Mouse (Mus musculus) thymus, postnatal 4 days (tissue): Measurements from ENCODE around the gene Clps.

Experiments
- DNase-seq: peaks from one replicate; pipeline ENCODE4 v3.0.0; 2021

The Clps gene

DNA sequence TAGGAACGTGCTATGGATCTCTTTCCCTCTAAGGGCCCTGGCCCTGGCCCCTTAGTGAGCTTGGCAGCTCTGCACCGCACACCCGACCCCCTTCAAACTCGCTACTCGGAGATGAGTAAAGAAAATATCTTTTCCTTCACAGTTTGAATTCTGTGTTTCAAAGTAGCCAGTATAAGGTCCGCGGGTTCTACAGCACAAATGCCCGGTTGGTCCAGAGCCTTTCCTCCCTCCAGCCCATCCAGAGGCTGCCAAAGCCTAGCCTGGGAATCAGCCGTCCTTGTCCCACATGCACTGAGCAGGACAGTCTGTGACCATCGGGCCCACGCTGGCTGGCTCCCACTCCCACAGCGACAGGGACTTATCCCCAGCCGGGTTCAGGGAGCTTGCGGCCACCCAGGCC, 11.5 kb downstream of the Clps start, which contains the start of gene Clpsl2:
Gene Clpsl2 (plus strand): TSS at position 301 of the 400 bp plus-strand sequence.
- no peak for DNase-seq

DNA sequence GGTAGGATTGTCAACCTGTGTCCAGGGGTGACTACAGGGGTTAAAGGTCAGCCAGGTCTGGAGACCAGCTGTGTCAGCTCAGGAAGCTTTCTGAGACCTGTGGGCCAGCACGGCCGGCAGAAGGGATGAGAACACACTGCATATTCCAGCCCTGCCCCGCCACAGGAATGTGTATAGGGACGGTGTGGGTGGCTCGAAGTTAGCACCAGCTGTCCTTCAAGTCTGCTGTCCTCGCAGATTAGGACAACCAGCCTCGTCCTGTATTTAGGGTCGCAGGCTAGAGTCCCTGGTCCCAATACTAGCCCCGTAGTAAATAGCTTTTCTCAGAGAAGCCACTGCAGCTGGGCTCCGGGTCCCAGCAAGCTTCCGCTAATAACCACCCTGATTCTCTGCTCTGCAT, 12.0 kb downstream of the Clps start:
- DNase-seq = no peak

DNA sequence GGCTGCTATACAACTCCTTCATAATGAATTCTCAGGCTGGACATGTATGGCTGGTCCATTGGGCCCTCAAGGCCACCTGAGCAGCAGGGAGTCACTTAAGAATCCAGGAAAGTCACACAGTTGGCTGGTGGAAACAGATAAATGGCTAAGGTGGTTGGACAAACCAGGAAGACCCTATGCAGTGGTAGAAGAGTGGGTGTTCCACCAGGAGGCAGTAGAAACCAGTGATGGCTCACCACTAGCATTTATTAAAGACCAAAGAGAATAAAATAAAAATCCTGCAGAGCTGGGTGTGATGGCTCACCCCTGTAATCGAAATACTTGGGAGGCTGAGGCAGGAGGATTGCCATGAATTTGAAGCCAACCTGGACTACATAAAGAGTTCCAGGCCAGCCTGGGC, 13.6 kb downstream of the Clps start:
- DNase-seq = peak; percentile 62

DNA sequence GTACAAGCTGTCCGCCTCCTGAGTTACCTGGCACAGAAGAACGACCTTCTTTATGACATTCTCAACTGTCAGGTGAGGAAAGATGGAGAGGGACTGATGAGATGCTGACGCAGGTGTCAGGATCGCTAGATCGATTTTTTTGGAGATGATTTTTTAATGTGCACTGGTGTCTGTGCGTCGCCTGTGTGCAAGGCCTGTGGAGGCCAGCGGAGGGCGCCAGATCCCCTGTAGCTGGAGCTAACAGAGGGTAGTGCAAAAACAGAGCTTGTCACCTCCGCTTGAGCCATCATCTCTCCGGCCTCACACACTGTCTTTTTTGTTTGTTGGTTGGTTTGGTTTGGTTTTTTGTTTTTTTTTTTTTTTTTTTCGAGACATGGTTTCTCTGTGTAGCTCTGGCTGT, 22.7 kb downstream of the Clps start:
- DNase-seq = peak; percentile 55

DNA sequence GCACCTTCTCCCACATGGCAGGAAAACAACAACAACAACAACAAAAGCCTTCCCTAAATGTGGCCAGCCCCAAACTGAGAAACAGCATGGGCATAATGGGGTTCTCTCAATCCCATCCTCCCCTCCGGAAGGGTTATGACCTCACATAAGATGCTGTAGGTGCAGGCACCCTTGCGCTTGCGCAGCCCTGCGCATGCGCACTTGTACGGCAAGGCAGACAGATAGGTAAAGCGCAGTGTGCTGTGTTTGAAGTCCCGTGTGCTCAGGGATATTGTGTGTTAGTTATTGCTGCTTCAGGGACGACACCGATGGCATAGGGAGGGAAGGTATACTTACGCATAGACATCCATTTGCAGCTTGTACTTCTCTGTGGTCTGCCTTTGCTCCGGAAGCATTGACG, 27.2 kb downstream of the Clps start:
- no peak for DNase-seq

DNA sequence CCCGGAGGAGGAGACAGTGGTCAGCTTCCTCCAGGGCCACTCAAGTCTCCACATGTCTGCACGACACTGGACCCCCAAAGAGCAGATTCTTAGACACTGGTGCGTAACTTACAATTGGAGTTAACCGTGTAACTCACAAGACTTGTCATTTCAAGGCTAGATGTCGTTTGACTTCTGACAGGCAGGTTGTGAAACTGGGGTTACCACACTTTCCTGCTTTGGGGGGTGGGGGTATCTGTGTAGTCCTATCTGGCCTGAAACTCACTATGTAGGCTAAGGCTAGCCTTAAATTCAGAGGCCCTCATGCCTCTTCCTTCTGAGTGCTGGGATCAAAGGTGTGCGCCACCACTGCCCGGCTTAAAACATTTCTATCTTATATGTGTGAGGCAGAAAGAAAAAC, 28.0 kb downstream of the Clps start:
- DNase-seq = no peak

DNA sequence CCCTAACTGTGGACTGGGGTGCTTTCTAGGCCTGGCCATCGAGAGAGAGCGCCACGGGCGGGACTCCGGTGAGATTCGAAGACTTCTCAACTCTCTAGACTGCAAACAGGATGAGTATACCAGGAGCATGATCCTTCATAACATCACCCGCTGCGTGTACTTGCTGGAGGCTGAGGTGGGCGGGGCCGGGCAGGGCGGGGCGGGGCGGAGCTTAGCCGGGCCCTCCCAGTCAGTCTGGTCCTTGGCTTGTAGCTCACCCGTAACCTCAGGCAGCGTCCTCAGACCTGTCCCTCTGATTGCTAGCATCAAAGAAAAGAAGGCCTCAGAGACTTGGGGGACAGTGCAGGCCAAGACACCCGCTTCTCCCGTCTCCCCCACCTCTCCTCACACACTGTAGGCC, 28.6 kb downstream of the Clps start:
- DNase-seq = peak; percentile 49

DNA sequence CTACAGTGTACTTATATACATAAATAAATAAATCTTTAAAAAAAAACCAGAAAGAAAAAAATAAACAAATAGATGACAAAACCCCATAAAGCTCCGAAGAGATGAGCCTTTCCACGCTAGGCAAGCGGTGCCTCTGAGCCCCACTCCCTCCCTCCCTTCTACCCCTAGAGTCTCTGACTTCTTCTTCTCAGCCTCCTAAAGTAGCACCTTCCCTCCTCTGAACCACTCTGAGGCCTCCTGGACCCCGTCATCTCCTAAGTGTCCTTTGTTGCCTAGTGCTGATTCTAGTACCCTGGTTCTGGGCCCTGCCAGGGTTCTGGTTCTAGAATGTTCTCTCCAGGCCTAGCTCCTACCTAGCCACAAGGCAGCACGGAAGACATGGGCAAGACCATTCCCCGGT, 30.1 kb downstream of the Clps start, which contains the start of gene Armc12:
Gene Armc12 (plus strand): TSS at position 301 of the 400 bp plus-strand sequence.
- no peak for DNase-seq

DNA sequence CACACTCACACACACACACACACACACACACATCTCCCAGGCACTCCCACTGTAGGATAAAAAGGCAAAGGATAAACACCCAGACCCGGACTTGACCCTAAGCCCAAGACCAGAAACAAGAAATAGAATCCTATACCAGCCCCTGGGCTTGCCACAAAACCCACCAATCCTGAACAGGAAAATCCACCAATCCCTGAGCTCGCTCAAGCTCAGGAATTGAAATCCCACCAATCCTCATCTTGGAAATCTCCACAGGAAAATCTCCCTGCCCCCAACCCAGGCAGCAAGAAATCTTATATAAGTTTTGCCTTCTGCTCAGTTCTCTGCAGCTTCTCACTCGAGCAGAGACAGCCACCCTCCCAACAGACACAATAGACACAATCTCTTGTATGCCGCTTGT, 31.4 kb downstream of the Clps start:
- DNase-seq = no peak

DNA sequence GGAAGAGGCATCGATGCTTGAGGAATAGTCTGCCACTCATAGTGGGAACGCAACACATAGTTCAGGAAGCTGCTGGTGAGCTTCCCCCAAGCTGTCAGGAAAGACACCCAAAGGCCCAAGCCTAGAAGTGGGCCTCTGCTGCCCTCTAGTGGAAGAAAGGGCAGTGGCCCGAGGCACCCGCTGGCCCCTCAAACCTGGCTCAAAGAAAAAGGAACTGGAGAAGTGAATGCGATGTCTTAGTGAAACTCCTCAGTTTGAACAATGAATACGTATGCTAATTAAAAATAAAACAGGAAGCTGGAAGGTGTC, 32.6 kb downstream of the Clps start:
- peak; percentile 93 for DNase-seq

DNA sequence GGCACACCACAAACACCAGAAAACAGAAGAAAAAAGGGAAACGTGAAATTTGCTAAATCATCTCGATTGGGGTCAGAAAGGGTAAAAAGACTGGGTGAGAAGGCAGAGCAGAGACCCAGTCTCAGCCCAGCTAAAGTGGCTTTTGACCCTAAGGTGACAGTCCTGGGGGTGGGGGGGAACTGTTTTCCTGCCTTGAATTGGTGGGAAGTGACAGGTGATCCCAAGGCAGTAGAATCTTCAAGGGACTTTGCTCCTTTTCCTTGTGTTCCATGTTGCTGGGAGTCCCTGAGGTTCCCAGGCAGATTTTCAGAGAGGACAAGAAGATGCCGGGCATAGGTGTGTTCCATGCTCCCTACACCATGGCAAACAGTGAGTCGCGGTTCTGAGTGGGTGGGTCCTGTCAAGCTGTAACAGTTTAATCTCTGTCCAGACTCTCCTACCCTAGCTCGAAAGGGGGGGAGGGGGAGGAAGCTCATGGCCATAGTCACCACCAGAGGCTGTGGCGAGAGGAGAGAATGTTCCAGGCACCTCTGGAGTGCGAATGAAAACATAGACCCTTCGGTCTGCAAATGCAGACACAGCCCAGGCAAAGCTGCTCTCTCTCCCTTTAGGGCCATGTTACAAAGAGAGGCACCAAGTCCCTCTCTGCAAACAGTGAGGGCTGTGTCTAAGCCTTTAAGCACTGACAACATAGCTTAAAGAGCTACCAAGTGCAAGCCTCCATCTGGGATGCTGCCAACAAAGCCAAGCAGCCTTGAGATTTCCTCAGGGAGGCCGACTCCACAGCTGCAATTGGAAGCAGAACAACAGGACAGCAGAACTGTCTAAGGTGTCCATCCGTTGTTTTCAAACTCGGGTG, 33.2 kb downstream of the Clps start:
- no peak for DNase-seq

DNA sequence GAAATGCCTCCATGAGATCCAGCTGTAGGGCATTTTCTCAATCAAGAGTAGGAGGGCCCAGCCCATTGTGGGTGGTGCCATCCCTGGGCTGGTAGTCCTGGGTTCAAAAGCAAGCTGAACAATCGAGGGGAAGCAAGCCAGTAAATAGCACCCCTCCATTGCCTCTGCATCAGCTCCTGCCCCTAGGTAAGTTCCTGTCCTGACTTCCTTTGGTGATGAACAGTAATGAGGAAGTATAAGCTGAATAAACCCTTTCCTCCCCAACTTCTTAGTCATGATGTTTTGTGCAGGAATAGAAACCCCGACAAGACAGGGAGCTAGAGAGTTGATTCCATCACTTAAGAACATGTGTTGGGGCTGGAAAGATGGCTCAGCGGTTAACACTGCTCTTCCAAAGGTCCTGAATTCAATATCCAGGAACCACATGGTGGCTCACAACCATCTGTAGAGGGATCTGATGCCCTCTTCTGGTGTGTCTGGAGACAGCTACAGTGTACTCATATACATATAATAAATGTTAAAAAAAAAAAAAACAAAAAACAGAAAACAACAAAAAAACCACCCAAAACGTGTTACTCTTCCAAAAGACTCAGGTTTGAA, 35.6 kb downstream of the Clps start:
- DNase-seq = peak; percentile 39

DNA sequence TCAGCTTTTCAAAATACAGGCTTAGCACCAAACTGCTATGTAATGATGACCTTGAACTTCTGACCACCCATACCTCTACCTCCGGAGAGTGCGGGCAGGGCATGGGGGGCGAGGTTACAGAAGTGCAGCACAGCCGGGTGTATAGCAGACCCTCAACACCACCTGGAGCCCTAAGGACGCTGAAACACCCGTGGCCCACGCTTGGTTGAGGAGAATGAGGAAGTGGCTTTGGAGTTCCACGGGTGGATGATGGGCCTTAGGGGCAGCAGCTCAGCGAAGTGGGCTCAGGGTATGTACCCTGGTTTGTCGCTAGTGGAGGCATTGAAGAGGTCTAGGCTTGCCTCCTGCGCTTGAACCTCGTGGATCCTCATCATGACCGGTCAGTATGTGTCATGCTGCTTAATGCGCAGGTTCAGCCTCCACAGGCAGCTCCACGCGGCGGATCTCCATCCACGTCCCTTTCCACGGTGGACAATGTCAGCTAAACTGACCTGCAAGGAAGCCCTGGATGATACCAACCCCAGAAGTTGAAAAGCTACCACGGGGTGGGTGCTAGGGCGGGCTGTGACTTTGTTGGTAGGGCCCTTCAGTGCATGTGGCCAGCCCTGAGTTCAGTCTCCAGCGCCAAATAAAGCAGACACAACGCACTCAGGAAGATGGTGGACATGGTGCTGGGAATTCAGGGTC, 36.4 kb downstream of the Clps start:
- DNase-seq = peak; percentile 65

DNA sequence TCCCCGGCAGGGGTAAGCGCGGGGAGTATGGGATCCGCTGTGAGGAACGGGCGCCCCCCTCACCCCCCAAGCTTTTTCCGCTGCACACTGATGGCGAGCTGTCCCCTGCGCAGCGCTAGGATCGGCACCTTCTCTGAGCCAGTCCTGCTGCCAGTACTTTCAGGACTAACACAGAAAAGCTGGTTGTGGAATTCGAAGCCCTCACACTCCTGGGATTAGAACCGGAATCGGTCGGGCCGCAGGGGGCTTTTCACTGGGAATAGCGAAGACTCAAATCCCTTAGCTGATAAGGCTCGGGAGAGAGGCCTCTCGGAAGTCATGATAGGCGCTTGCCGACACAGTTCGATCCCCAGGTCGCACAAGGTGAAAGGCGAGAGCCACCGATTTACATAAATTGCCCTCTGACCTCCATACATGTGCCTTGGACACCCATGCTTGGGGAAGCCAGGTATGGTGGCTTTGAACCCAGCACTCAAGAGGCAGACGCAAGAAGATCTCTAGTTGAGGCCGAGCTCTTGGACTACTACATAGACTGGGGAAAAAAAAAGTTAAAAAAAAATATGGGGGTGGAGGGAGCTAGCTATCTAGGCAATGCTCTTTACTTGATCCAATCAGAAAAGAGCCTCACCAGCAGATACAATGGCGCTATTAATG, 37.1 kb downstream of the Clps start:
- DNase-seq = no peak

DNA sequence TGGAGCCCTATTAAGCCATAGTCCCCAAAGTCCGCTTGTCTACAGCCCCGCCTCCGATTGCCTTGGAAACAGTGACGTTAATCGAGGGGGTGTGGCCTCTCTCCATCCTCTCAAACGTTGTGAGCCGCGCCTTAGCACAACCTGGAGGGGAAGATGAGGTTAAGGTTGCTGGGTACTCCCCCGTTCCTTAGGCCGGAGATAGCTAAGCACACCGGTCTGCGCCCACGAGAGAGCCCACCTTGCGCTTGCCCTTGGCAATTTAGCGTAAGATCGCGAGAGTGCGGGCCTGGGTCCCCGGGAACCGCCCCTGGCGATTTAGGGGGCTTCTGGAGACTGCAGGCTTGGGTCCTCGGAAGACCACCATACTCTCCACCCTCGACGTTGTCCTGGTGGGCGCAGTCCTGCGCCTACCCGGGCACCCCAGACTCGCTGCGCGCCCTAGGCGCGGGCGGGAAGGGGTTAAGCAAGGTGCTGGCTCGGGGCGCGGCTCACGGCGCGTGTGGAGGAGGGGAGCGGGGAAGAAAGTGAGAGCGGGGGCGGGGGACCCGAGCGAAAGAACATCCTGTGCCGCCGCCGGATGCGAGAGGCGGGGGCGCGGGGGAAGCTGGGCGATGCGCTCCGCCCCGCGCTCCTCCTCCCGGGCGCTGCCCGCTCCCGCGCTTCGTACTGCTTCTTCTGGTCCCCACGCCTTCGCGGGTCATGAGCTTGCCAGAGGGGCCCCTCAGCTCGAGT, 37.8 kb downstream of the Clps start:
- peak; percentile 98 for DNase-seq

DNA sequence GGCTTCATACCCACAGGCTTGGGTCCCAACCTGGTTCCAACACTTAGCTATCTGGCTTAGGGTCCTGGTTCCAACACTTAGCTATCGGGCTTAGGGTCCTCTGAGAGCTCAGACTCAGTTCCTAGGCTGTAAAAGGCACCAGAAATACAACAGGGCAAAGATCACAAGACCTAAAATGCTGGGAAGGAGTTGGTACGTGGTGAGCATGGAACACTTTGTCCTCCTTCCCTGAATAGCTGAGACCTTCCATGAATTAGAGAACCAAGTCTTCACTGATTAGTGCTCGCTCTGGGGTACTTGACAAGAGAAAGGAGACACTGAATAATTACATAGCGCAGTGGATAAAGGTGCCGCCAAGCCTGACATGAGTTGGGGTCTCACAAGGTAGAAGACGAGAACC, 38.6 kb downstream of the Clps start:
- DNase-seq = peak; percentile 12

DNA sequence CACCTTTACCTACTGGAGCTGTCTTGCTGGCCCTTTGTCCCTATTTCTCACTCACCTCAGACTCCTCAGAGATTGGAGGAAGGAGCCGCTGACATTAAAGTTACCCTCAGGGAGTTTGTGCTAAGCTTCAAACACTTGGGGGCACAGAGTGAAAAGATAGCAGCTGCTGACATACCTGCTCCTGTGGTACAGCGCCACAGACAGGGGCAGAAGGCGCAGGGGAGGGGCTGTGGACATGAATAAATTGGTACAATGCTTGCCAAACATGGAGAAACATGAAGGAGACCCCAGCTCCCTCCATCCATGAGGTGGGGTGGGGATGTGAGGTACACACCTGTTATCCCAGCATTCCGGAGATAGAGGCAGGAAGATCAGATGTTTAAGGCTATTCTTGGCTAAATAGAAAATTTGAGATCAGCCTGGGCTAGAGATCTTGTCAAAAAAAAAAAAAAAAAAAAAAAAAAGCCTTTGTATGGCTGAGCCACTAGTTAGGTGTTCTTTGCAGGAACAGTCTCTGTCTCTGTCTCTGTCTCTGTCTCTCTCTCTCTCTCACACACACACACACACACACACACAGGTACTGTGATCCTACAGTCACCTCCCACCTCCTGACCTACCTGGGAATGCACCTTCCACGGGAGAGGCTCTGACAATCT, 39.4 kb downstream of the Clps start:
- peak; percentile 67 for DNase-seq

DNA sequence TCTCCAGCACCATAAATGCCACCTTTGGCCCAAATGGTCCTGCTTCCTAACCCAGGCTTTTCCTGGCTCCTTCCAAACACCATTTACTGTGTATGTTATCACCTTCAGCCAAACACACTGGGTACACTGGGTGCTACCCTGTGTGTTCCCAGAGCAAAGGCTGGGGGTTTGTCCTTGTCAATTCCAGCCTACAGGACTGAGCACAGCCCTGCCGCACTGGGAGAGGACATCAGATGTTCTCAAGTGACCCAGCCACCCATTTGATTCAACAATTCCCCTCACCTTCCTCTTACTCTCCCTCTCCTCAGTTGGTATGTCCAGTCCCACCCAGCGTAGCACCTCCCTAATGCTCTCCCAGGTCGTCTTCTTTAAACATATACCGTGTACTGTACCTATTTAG, 40.0 kb downstream of the Clps start:
- DNase-seq = no peak

DNA sequence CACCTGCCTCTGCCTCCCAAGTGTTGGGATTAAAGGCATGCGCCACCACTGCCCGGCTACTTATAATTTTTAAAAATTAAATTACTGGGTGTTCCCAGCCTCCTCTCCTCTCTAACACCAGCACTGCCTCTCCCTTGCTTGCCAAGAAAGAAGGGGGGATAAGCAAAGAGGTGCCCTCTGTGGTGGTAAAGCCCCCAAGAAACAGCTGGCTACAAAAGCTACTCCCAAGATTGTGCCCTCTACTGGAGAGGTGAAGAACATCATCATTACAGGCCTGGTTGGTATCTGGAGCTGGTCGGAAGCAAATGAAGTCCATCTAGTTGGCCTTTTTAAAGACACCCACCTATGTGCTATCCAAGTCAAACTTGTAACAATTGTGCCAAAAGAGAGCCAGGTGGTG, 40.7 kb downstream of the Clps start:
- DNase-seq = peak; percentile 42

DNA sequence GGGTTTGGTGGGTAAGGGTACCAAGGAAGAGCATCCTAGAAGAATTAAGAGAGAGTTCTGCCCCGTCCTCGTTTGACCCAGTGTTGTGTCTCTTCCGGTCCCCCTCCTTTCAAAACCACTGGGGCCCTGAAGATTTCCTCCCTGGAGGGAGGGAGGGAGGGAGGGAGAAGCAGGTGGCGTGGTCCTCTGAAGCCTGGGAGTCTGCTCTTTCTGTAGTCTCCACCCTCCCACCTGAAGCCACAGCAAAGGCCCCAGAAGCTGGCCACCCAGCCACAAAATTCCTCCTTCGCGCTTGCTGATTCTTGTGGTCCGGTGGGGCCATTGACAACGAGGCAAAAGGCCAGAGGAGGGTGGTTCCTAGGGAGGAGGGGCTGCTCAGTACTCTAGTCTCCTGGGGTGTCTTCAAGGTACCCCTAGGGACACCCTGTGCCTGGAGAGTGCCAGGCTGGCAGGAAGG, 41.9 kb downstream of the Clps start:
- peak; percentile 63 for DNase-seq

DNA sequence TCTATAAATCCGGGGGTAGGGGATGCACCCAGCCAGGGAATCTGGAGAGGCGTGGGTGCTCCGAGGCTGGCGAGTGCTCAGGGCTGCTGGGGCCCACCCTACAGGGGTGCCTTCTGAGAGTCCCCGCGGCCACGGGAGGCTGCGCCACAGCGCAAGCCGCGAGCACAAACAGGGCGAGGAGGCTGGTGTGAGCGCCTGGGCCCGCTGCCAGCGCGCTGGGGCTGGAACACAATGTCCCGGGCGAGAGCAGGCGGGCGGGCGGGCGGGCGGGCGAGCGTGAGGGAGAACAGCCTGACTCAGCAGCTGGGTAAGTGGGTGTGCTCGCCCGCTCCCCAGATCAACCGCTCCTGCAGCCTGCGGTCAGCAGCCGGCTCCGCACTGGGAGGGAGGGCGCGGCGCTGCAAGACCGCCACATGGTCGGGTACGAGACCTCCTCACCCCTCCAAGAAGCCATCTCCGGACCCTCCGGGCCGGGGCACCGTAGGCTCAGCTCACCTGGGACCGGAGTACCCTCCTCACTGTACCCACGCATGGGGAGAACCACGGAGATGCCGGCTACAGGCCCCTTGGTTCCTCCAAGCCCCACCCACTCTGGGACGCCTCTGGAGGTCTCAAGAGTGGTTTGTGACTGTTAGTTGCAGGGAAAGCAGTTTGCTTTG, 42.5 kb downstream of the Clps start:
- DNase-seq = peak; percentile 83
